Mouse (Mus musculus) liver, embryonic 14.5 days (tissue): ENCODE results near the gene Rbm28.

Source experiments
- CTCF ChIP-seq: IDR thresholded peaks from 2 replicates; pipeline ENCODE4 v1.5.1; 2016; ENCODE audit warnings: antibody characterized with exemption, low read depth, control low read depth
- EP300 ChIP-seq: IDR thresholded peaks from 2 replicates; pipeline ENCODE4 v1.6.1; 2016; ENCODE audit warnings: antibody characterized with exemption, low read depth

DNA sequence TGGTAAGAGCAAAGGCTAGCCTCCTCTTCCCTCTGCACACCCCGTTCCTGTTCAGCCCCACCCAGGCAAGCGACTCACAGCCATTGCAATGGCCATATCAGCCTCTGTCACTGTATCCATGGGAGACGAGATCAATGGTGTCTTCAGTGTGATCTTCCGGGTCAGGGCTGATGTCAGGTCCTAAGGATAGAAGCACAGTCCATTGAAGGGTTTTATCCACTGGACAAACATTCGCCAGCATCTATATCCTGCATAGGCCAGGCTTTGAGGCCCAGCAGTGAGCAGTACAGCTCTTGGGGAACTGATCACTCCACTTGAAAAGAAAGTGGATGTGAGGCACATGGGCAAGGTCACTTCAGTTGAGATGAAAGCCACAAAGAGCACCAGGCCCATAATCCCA, 42.2 kb upstream of the Rbm28 start:
- TF ChIP-seq CTCF, result no peak
- no peak for TF ChIP-seq EP300
